Mouse (Mus musculus) heart, adult 2 months (tissue): ENCODE results near the gene Naa60.

Experiments used
- CTCF ChIP-seq: fragments of 200-600 bp; IDR thresholded peaks from 2 replicates; pipeline ENCODE4 v1.8.1; 2022; ENCODE audit warnings: antibody characterized with exemption, mild to moderate bottlenecking, moderate library complexity
- EP300 ChIP-seq: fragments of 200-500 bp; IDR thresholded peaks from 2 replicates; pipeline ENCODE4 v1.6.1; 2011; ENCODE audit warnings: low read depth, low read length, control low read depth; ENCODE audit not compliant: insufficient read depth
- POLR2A ChIP-seq: fragments of 200-500 bp; IDR thresholded peaks from 2 replicates; pipeline ENCODE4 v1.6.1; 2011; ENCODE audit warnings: mild to moderate bottlenecking, low read depth, low read length, control low read depth; ENCODE audit not compliant: insufficient read depth

GRCm38 (mm10) chr16:3847871-3848270 lies 24.3 kb upstream of the Naa60 start:
- no peak for TF ChIP-seq POLR2A
- no peak for TF ChIP-seq CTCF
- no peak for TF ChIP-seq EP300
